Mouse (Mus musculus) embryonic fibroblast, embryonic 13.5 days (primary cell): ENCODE data around the gene Tor1aip2.

ENCODE experiments used
- CTCF ChIP-seq: IDR thresholded peaks from 2 replicates; pipeline ENCODE4 v1.5.1; 2011; ENCODE audit warnings: mild to moderate bottlenecking, control low read depth, low read length, moderate library complexity, borderline replicate concordance; ENCODE audit not compliant: insufficient read depth
- POLR2A ChIP-seq: IDR thresholded peaks from 2 replicates; pipeline ENCODE4 v1.6.1; 2011; ENCODE audit warnings: low read depth, mild to moderate bottlenecking, control low read depth, low read length, moderate library complexity

DNA sequence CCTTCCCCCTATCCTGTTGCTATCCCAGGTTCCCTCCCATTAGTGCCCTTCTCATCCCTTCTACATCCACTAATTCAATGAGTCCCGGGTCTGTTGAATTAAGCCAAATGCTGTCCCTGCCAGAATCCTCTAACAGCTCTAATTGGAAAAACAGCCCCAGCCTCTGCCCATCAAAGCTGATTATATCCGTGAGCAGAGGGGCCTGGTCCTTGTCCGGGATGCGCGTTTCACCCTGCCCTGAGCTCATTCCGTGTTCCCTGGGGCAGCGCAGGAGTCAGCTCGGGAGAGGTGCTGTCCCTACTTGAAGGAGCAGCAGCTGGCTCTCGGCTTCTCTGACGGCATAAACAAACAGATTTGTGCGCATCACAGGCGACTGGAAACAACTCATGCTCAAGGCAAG, 76.5 kb downstream of the Tor1aip2 start:
- TF ChIP-seq CTCF = no peak
- TF ChIP-seq POLR2A = no peak
